Mouse (Mus musculus) CD4-positive, CD25-positive, alpha-beta regulatory T cell, adult 4 months (primary cell): Measurements from ENCODE around the gene Plk4. TPM values are rescaled to one million over a fixed set of nuclear protein-coding genes. Genes with fewer than 3 reads are reported as not detected.
"Not testable (repeated sequence)": the region's sequence is repeated elsewhere in the genome, so short reads cannot be mapped to it uniquely, and the experiment has no call there.

Source experiments
- ATAC-seq: one replicate; pipeline ENCODE4 v1.8.0; 2017
- polyA plus RNA-seq, 2 experiments: library from polyadenylated mRNA; unstranded; fragments of 100-300 nt; shearing (Covaris generic); gene quantifications; one replicate each; pipeline ENCODE4 v1.2.1; 2017

The Plk4 gene
- 1 to 10 TPM; 5.6 to 6.2 TPM for polyA plus RNA-seq

GRCm38 (mm10) chr3:40799530-40800372 lies at the start of gene Plk4:
Plk4 (plus strand) TSS chr3:40800019.
- peak; percentile 91 for ATAC-seq

GRCm38 (mm10) chr3:40760746-40761145 lies 39.1 kb upstream of the Plk4 start:
- ATAC-seq: peak; percentile 86

GRCm38 (mm10) chr3:40761312-40761711 lies 38.5 kb upstream of the Plk4 start:
- ATAC-seq: peak; percentile 63

DNA sequence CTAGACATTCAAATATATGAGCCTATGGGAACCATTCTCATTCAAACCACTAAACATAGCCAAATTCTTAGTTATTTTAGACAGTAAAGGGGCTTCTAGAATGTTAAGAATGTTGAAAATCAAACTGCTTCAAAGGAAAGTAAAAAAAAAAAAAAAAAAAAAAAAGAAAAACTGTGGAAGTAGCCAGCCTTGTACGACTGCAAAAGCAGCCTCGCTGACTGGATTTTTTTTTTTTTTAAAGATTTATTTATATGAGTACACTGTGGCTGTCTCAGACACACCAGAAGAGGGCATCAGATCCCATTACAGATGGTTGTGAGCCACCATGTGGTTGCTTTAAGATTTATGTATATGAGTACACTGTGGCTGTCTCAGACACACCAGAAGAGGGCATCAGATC lies 6.0 kb upstream of the Plk4 start:
- no peak for ATAC-seq

DNA sequence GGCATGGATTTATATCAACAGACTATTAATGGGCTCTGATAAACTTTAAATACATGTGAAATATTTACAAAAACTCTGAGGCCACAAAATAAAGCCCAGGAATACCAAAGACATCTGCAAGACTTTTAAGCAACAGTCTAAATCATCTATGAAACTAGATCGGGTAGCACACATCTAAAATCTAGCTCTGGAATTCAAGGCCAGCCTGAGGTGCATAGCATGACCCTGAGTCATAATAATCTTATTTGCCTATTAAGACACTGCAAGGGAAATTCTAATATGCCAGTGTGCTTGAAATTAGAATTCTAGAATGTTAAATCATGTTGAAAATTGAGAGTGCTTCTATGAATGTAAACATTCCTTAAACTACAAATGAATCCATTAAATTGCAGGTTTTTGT lies 1.8 kb upstream of the Plk4 start:
- no peak for ATAC-seq

- ATAC-seq: peak; percentile 33
These were observed 1.3 kb upstream of the Plk4 start for GRCm38 (mm10) chr3:40798500-40798899.

GRCm38 (mm10) chr3:40800373-40800823 lies 579 bp downstream of the Plk4 start:
- ATAC-seq: peak; percentile 32

DNA sequence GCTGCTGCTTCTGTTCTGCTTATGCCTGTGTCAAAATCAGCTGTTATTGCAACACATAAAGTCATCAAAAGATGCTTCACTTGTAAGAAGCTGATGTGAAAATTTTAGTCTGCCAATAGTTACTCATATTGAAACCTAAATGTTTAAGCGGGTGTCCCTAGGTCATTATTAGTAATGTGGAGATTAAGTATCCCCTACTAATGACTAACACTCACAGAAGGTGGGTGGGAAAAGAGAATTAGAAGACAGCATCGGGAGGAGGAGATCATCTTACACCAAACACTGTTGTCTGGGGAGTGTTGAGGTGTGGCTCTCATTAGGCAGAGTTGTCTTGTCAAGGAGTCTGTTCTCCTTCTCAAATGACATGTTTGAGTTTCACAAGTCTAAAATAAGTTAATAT lies 7.1 kb downstream of the Plk4 start:
- ATAC-seq: no peak

DNA sequence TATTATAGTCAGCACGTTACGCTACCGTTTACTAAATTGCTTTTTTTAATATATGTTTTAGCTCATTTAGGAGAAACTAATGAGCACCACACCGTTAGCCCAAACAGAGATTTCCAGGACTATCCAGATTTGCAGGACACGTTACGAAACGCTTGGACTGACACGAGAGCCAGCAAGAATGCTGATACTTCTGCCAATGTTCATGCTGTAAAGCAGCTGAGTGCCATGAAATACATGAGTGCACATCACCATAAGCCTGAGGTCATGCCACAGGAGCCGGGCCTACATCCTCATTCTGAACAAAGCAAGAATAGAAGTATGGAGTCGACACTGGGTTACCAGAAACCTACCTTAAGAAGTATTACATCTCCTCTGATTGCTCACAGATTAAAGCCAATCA lies 8.9 kb downstream of the Plk4 start:
- ATAC-seq: no peak

DNA sequence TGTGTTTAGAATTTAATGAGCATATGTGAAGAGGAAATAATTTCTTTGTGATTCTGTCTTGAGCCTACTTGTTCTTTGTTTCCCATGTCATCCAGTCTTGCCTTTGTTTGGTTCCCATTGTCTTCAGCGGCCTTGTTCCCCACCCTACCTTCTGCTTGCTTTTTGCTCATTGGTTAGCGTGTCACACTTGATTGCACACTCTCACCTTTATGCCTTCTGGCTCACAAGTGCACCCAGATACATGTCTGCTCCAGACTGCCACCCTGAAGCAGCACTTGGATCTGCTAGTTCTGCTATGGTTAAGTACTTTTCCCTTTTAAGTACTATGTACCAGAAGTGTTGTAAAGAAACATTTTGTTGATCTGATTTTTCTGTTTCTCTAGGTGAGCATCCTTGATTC lies 10.1 kb downstream of the Plk4 start:
- no peak for ATAC-seq

GRCm38 (mm10) chr3:40813275-40813674 lies 13.5 kb downstream of the Plk4 start:
- no peak for ATAC-seq

- not testable (repeated sequence) for ATAC-seq
These were observed 45.7 kb downstream of the Plk4 start for GRCm38 (mm10) chr3:40845521-40845920.

- ATAC-seq: peak; percentile 96
These were observed 46.7 kb downstream of the Plk4 start, which contains the start of gene Mfsd8 for GRCm38 (mm10) chr3:40846473-40846956. Mfsd8 (minus strand) TSS chr3:40846886.

- not testable (repeated sequence) for ATAC-seq
These were observed 47.0 kb downstream of the Plk4 start, which contains the start of gene Abhd18 for GRCm38 (mm10) chr3:40846957-40847017. Abhd18 (plus strand) TSS chr3:40846970.

DNA sequence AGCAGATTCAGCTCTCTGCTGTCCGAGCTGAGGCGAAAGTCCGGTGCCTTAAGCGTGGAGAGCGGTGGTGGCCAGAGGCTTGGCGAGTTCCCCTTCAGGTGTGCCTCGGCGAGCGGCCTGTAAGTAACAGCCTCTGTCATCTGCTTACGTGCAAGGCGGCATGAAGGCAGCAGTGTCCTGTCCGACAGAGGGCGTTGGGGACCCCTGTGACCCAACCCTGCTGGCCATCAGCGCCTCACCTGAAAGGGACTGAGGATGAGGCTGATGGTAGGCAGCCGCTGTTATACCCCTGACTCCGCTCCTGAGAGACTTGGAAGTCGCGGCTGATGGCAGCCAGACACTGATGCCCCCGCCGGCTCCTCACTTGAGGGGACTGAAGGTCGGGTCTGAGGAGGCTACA lies 47.2 kb downstream of the Plk4 start:
- ATAC-seq: peak; percentile 22

DNA sequence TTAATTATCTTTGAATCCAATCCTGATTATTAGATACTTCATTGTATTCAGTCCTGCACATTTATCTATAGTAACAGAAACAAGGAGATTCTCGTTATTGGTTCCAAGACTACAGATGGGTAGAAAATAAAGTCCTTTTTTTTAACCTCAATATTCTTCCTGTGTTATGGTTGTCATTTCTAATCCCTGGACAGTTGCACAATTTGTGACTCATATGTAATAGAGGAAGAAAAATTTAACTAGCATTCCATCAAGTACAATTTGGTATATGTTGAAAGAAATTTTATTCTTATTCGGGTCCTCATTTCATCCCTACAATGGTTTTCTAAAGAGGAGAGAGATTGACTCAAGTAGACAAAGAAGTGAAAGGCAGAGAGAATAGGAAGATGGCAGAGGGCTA lies 48.1 kb downstream of the Plk4 start:
- not testable (repeated sequence) for ATAC-seq

DNA sequence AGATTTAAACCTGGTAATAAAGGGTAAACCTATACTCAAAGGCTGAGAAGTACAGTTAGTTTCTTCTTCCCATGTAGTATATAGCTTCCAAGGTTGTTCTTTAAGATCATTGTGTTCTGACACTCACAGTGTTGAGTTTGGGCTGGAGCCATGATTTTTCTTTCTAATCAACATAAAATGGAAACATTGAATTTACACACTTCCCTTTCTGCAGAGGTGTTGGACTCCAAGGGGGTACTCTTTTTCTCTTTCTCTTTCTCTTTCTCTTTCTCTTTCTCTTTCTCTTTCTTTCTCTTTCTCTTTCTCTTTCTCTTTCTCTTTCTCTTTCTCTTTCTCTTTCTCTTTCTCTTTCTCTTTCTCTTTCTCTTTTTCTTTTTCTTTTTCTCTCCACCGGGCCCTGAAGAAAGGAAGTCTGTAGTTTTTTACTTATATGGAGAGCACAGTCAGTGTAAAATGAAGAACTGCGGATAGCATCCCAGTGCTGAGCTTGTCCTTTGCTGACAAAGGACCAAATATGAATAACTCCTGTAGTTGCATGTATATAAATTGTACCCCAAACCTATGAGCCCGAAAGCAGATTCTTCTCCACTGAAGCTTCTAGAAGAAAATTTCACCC lies 53.4 kb downstream of the Plk4 start:
- peak; percentile 72 for ATAC-seq

Other genes starting within 250 kb of the Plk4 start
- gene Slc25a31, start 91.2 kb upstream of the Plk4 start, polyA plus RNA-seq: not detected
- 10 to 100 TPM; 24.4 to 29.4 TPM for gene Hspa4l, start 55.5 kb upstream of the Plk4 start, polyA plus RNA-seq
- 10 to 100 TPM; 12.9 to 18.8 TPM for gene Mfsd8, start 46.9 kb downstream of the Plk4 start, polyA plus RNA-seq
- 10 to 100 TPM; 15.6 to 17.2 TPM for gene Abhd18, start 47.0 kb downstream of the Plk4 start, polyA plus RNA-seq
- gene 1700034I23Rik, start 102.5 kb downstream of the Plk4 start, polyA plus RNA-seq: under 1 TPM; 0.86 to 0.96 TPM
- 10 to 100 TPM; 12.7 to 27.2 TPM for gene Larp1b, start 149.8 kb downstream of the Plk4 start, polyA plus RNA-seq